Mouse (Mus musculus): Measurements from ENCODE around the gene Rnf126.

GRCm38 (mm10) chr10:79792339-79793040, 25.7 kb upstream of the Rnf126 start:
- TF ChIP-seq POLR2A (IDR thresholded peaks at IDR 0.05; ENCODE audit: borderline replicate concordance, low read depth, low read length) (no peak), CTCF (IDR thresholded peaks at IDR 0.05; ENCODE audit: low read depth, low read length) (no peak)
